ENCODE assay signal across 8 mouse cellular contexts in genomic region chr11:59808170-59808960, GRCm38 (mm10). TPM values are rescaled to one million over a fixed set of nuclear protein-coding genes. Genes with fewer than 3 reads are reported as not detected.
A peak's percentile ranks its signal among the peaks of the same experiment; 100 is the strongest.
DNase-seq lines count a peak whose midpoint lies in the region; ATAC-seq and TF ChIP-seq lines count a peak whose summit lies in the region.

No protein-coding gene starts in this region.

- ATAC-seq in kidney, embryonic 16.5 days (ENCODE audit: low FRiP score, low TSS enrichment), result no peak
- no peak for ATAC-seq in hindbrain, embryonic 12.5 days (ENCODE audit: low FRiP score)
- ATAC-seq in midbrain, embryonic 15.5 days (replicated peaks), result no peak

- no peak for DNase-seq in kidney, postnatal 10 days
- DNase-seq in spleen, postnatal 4 days (ENCODE audit: low spot score in 2 of 2), result no peak
- DNase-seq in spleen, postnatal 10 days (ENCODE audit: low spot score in 2 of 2), result no peak
- no peak for DNase-seq in embryo, embryonic 9.5 days (ENCODE audit: extremely low spot score)

- no peaks in the 10 kb centered on the region for H3K27me3 ChIP-seq in kidney, embryonic 16.5 days (ENCODE audit: insufficient read depth, low read length)
- H3K27me3 ChIP-seq in hindbrain, embryonic 12.5 days, result no peaks in the 10 kb centered on the region
- no peaks in the 10 kb centered on the region for H3K27me3 ChIP-seq in midbrain, embryonic 15.5 days (replicated peaks)

- peaks cover 11% of the 10 kb centered on the region for H3K4me1 ChIP-seq in kidney, embryonic 16.5 days (ENCODE audit: insufficient read depth, low read length)
- peaks cover 30% of the 10 kb centered on the region for H3K4me1 ChIP-seq in bone marrow macrophage, adult 2 months (ENCODE audit: control insufficient read depth, insufficient read depth, low read length)
- H3K4me1 ChIP-seq in hindbrain, embryonic 12.5 days, result peaks cover 9% of the 10 kb centered on the region
- H3K4me1 ChIP-seq in midbrain, embryonic 15.5 days, result peaks cover 21% of the 10 kb centered on the region

- peak overlapping the region; percentile 91; the same call in 1 of the 2 replicates for H3K9ac ChIP-seq in kidney, embryonic 16.5 days (replicated peaks; ENCODE audit: low read length)
- H3K9ac ChIP-seq in hindbrain, embryonic 12.5 days, result no peak overlapping the region
- peak overlapping the region; percentile 90 for H3K9ac ChIP-seq in midbrain, embryonic 15.5 days

- H3K4me2 ChIP-seq in kidney, embryonic 16.5 days (replicated peaks; ENCODE audit: low read depth, low read length), result peak overlapping the region; percentile 76
- H3K4me2 ChIP-seq in hindbrain, embryonic 12.5 days (replicated peaks), result peak overlapping the region; percentile 85
- H3K4me2 ChIP-seq in midbrain, embryonic 15.5 days, result peak overlapping the region; percentile 80

- no peaks in the 10 kb centered on the region for H3K9me3 ChIP-seq in kidney, embryonic 16.5 days (ENCODE audit: low read length)
- no peaks in the 10 kb centered on the region for H3K9me3 ChIP-seq in hindbrain, embryonic 12.5 days (replicated peaks)
- no peaks in the 10 kb centered on the region for H3K9me3 ChIP-seq in midbrain, embryonic 15.5 days

- TF ChIP-seq POLR2A in bone marrow macrophage, adult 2 months (IDR thresholded peaks at IDR 0.05; ENCODE audit: borderline replicate concordance, low read depth, low read length), result no peak

- H3K4me3 ChIP-seq in kidney, embryonic 16.5 days (ENCODE audit: low read length), result peak overlapping the region; percentile 73
- H3K4me3 ChIP-seq in bone marrow macrophage, adult 2 months (ENCODE audit: insufficient read depth, low read length), result peak overlapping the region; percentile 94
- H3K4me3 ChIP-seq in hindbrain, embryonic 12.5 days, result peak overlapping the region; percentile 78
- peak overlapping the region; percentile 89 for H3K4me3 ChIP-seq in midbrain, embryonic 15.5 days

- H3K27ac ChIP-seq in kidney, embryonic 16.5 days (ENCODE audit: low read length), result peak overlapping the region; percentile 94; the same call in 1 of the 2 replicates
- peak overlapping the region; percentile 67 for H3K27ac ChIP-seq in bone marrow macrophage, adult 2 months (ENCODE audit: insufficient read depth, low read depth, low read length)
- H3K27ac ChIP-seq in hindbrain, embryonic 12.5 days, result 0 out of 2 replicates have a peak overlapping the region, but pooled peaks have one; percentile 5
- H3K27ac ChIP-seq in midbrain, embryonic 15.5 days, result no peak overlapping the region

- H3K36me3 ChIP-seq in kidney, embryonic 16.5 days (ENCODE audit: insufficient read depth, low read length), result peaks cover 29% of the 10 kb centered on the region
- H3K36me3 ChIP-seq in hindbrain, embryonic 12.5 days, result peaks cover 44% of the 10 kb centered on the region
- H3K36me3 ChIP-seq in midbrain, embryonic 15.5 days (replicated peaks), result peaks cover 16% of the 10 kb centered on the region

- TF ChIP-seq CTCF in bone marrow macrophage, adult 2 months (IDR thresholded peaks at IDR 0.05; ENCODE audit: low read depth, low read length), result 0 out of 2 replicates have a peak, but pooled peaks have one; percentile 18

- 69% methylated on average over 14 of the region's 14 CpGs for WGBS in kidney, embryonic 16.5 days
- 65% methylated on average over 14 of the region's 14 CpGs for WGBS in hindbrain, embryonic 12.5 days
- 67% methylated on average over 14 of the region's 14 CpGs for WGBS in midbrain, embryonic 15.5 days

RNA-seq across cellular contexts. Expression of gene Flcn, which starts 1.5 kb away (rescaled TPM):
- polyA plus RNA-seq in kidney, embryonic 16.5 days (2015; fragmentation: Nextera tagmentation; extraction: Ambion mirVana), result 37.7 and 41.5 TPM in 2 replicates
- polyA plus RNA-seq in bone marrow macrophage, adult 2 months (2012; ENCODE audit: insufficient read depth, insufficient read length, missing spikeins), result 71.7 and 76.6 TPM in 2 replicates
- 34.1 and 36.2 TPM in 2 replicates for polyA plus RNA-seq in hindbrain, embryonic 12.5 days (2016; fragmentation: Nextera tagmentation; extraction: Ambion mirVana)
- polyA plus RNA-seq in midbrain, embryonic 15.5 days (2015; fragmentation: Nextera tagmentation; extraction: Ambion mirVana), result 46.2 and 48.5 TPM in 2 replicates

RNA-seq across cellular contexts. Expression of gene Pld6, which starts 20.9 kb away (rescaled TPM):
- 5.8 and 6.6 TPM in 2 replicates for polyA plus RNA-seq in kidney, embryonic 16.5 days (2015; fragmentation: Nextera tagmentation; extraction: Ambion mirVana)
- polyA plus RNA-seq in bone marrow macrophage, adult 2 months (2012; ENCODE audit: insufficient read depth, insufficient read length, missing spikeins), result not detected in 2 replicates
- 1.2 and 1.5 TPM in 2 replicates for polyA plus RNA-seq in hindbrain, embryonic 12.5 days (2016; fragmentation: Nextera tagmentation; extraction: Ambion mirVana)
- 13.3 and 13.7 TPM in 2 replicates for polyA plus RNA-seq in midbrain, embryonic 15.5 days (2015; fragmentation: Nextera tagmentation; extraction: Ambion mirVana)

RNA-seq across cellular contexts. Expression of gene Nt5m, which starts 30.9 kb away (rescaled TPM):
- 44.4 and 46.3 TPM in 2 replicates for polyA plus RNA-seq in kidney, embryonic 16.5 days (2015; fragmentation: Nextera tagmentation; extraction: Ambion mirVana)
- polyA plus RNA-seq in bone marrow macrophage, adult 2 months (2012; ENCODE audit: insufficient read depth, insufficient read length, missing spikeins), result 11.8 and 14.7 TPM in 2 replicates
- 44.1 and 47.7 TPM in 2 replicates for polyA plus RNA-seq in hindbrain, embryonic 12.5 days (2016; fragmentation: Nextera tagmentation; extraction: Ambion mirVana)
- 77.6 and 78.2 TPM in 2 replicates for polyA plus RNA-seq in midbrain, embryonic 15.5 days (2015; fragmentation: Nextera tagmentation; extraction: Ambion mirVana)

RNA-seq across cellular contexts. Expression of gene Cops3, which starts 31.3 kb away (rescaled TPM):
- polyA plus RNA-seq in kidney, embryonic 16.5 days (2015; fragmentation: Nextera tagmentation; extraction: Ambion mirVana), result 215 and 224 TPM in 2 replicates
- polyA plus RNA-seq in bone marrow macrophage, adult 2 months (2012; ENCODE audit: insufficient read depth, insufficient read length, missing spikeins), result 43.1 and 44.0 TPM in 2 replicates
- polyA plus RNA-seq in hindbrain, embryonic 12.5 days (2016; fragmentation: Nextera tagmentation; extraction: Ambion mirVana), result 205 and 207 TPM in 2 replicates
- 180 and 183 TPM in 2 replicates for polyA plus RNA-seq in midbrain, embryonic 15.5 days (2015; fragmentation: Nextera tagmentation; extraction: Ambion mirVana)
